Mouse (Mus musculus): ENCODE measurements at regions not wholly inside any gene's neighbourhood (a gene's known extent, or its start where the extent isn't known, plus 50 kb on each side); places are given as distances from the start of the nearest gene placed in this dataset.

DNA sequence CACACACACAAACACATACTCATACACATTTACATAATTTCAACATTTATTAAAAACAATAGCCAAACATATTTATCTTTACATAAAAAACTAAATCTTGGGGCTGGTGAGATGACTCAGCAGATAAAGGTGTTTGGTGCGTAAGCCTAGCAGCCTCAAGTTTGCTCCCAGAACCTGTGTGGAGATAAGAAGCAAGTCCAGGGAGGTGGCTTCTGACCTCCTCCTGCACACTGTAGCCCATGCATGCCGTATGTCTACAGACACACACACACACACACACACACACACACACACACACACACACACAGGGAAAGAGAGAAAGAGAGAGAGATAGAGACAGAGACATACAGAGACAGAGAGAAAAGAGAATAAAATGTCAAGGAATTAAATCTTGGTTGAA lies 401.1 kb downstream of the Klf5 start:
- ATAC-seq (ENCODE audit: low FRiP score, low TSS enrichment), result no peak

DNA sequence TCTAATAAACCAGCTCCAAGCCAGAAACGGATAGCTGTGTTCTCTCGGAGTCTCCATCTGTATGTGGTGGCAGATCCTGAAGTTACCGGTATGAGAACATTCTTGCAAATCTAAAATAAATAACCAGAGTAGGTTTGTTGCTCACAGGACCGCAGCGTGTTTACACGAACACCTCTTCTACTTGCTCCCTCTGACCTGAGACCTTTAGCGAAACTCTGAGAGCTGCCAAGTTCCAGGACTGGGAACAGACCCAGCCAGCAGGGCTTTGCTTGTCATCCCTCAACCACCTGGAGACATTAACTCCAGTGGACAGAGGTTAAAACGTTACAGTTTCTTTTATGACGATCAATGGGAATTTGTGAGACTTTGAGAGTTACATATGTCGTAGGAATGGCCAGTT lies 407.5 kb downstream of the Klf5 start:
- Histone ChIP-seq H3K4me2 (replicated peaks; ENCODE audit: low read depth, low read length) (no peak overlapping the region), H3K27ac (ENCODE audit: low read depth, low read length) (no peak overlapping the region), H3K9me3 (ENCODE audit: control insufficient read depth, low read length) (no peaks in the 10 kb centered on the region), H3K4me3 (ENCODE audit: low read length) (no peak overlapping the region), H3K27me3 (ENCODE audit: control insufficient read depth, insufficient read depth, low read length) (no peaks in the 10 kb centered on the region), H3K4me1 (ENCODE audit: control insufficient read depth, insufficient read depth, low read length) (no peaks in the 10 kb centered on the region), H3K36me3 (ENCODE audit: control insufficient read depth, insufficient read depth, low read length) (no peaks in the 10 kb centered on the region), H3K9ac (ENCODE audit: low read depth, low read length) (no peak overlapping the region)
- ATAC-seq (ENCODE audit: low FRiP score, low TSS enrichment), result no peak
- WGBS, result 73% methylated on average over 10 of the region's 10 CpGs

More for the DNA sequence above, 401.1 kb downstream of the Klf5 start:
- Histone ChIP-seq H3K4me1 (ENCODE audit: control insufficient read depth, insufficient read depth, low read length) (no peaks in the 10 kb centered on the region), H3K4me3 (ENCODE audit: low read length) (no peak overlapping the region), H3K4me2 (replicated peaks; ENCODE audit: low read depth, low read length) (no peak overlapping the region), H3K9ac (ENCODE audit: low read depth, low read length) (no peak overlapping the region), H3K27ac (ENCODE audit: low read depth, low read length) (no peak overlapping the region), H3K36me3 (ENCODE audit: control insufficient read depth, insufficient read depth, low read length) (no peaks in the 10 kb centered on the region), H3K27me3 (ENCODE audit: control insufficient read depth, insufficient read depth, low read length) (no peaks in the 10 kb centered on the region), H3K9me3 (ENCODE audit: control insufficient read depth, low read length) (no peaks in the 10 kb centered on the region)
- WGBS, result 60% methylated on average over 2 of the region's 2 CpGs

DNA sequence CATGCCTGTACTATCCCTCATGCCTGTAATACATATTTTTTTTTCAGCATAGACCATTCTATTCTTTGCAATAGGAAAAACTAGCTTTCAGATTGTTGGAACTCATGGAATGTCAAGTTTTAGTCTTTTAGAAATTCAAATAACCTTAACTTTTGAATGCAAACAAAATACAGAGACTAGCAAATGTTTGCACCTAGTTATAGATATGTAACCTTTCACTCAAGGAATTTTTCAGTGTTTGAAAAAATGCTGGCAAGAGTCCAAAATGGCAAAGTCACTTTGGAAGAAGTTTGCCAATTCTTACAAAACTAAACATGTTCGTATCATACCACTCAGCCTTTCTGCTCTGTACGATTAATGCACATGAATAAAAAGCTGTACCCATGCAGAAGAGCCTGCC lies 409.6 kb downstream of the Klf5 start:
- H3K4me2 ChIP-seq (replicated peaks; ENCODE audit: low read depth, low read length), result no peak overlapping the region
- H3K36me3 ChIP-seq (ENCODE audit: control insufficient read depth, insufficient read depth, low read length), result no peaks in the 10 kb centered on the region
- 84% methylated on average over 2 of the region's 2 CpGs for WGBS
- no peak overlapping the region for H3K27ac ChIP-seq (ENCODE audit: low read depth, low read length)
- no peaks in the 10 kb centered on the region for H3K9me3 ChIP-seq (ENCODE audit: control insufficient read depth, low read length)
- H3K4me1 ChIP-seq (ENCODE audit: control insufficient read depth, insufficient read depth, low read length), result no peaks in the 10 kb centered on the region; the same call in 1 of the 2 replicates
- no peak overlapping the region for H3K9ac ChIP-seq (ENCODE audit: low read depth, low read length)
- no peaks in the 10 kb centered on the region for H3K27me3 ChIP-seq (ENCODE audit: control insufficient read depth, insufficient read depth, low read length)
- ATAC-seq (ENCODE audit: low FRiP score, low TSS enrichment), result no peak
- H3K4me3 ChIP-seq (ENCODE audit: low read length), result no peak overlapping the region

DNA sequence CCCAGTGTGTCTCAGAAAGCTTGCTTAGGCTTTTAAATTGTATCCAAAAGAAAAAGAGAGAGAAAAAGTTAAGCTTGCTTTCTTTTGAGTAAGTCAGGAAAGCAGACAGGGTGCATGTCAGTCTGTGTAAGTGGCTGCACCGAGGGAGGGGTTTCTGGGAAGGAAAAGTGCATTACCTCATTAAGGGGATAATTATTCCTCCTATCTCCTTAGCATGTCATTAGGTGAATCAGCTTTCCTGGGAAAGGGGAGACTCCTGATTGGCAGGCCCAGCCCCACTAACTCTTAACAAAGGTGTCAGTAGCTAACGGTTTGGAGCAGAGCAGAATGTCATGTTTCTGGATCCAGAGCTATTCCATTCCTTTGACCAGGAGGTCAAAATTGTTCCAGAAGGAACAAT lies 411.3 kb downstream of the Klf5 start:
- no peak overlapping the region for H3K27ac ChIP-seq (ENCODE audit: low read depth, low read length)
- ATAC-seq (ENCODE audit: low FRiP score, low TSS enrichment), result no peak

DNA sequence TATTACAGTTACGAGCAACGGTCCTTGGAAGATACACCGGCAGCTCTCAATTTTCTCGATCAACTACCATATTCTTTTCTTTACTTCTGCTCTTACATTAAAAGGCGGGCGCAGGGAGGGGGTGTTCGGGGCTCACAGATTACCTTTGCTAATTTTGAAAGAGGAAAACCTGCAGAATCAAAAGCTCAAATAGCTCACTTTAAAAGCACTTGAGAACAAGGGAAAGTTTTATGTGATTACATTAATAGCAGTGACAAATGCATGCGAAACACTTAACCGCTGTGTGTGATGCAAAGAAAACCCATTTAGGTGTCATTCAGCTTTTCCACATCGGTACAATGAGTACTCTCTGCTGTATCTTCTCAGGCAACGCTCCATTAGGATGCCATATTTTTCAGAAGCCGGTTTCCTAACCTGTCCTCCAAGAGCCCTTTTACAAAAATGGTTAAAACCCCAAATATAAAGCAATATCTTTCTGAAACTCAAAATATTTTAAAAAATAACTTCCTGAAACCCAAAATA lies 412.2 kb downstream of the Klf5 start:
- Histone ChIP-seq H3K27me3 (ENCODE audit: control insufficient read depth, insufficient read depth, low read length) (no peaks in the 10 kb centered on the region), H3K36me3 (ENCODE audit: control insufficient read depth, insufficient read depth, low read length) (no peaks in the 10 kb centered on the region), H3K4me1 (ENCODE audit: control insufficient read depth, insufficient read depth, low read length) (no peaks in the 10 kb centered on the region; the same call in 1 of the 2 replicates), H3K27ac (ENCODE audit: low read depth, low read length) (no peak overlapping the region), H3K9me3 (ENCODE audit: control insufficient read depth, low read length) (no peaks in the 10 kb centered on the region), H3K4me2 (replicated peaks; ENCODE audit: low read depth, low read length) (no peak overlapping the region), H3K4me3 (ENCODE audit: low read length) (no peak overlapping the region), H3K9ac (ENCODE audit: low read depth, low read length) (no peak overlapping the region)
- no peak for ATAC-seq (ENCODE audit: low FRiP score, low TSS enrichment)
- 77% methylated on average over 12 of the region's 12 CpGs for WGBS

More for the DNA sequence above, 411.3 kb downstream of the Klf5 start:
- Histone ChIP-seq H3K36me3 (ENCODE audit: control insufficient read depth, insufficient read depth, low read length) (no peaks in the 10 kb centered on the region), H3K27me3 (ENCODE audit: control insufficient read depth, insufficient read depth, low read length) (no peaks in the 10 kb centered on the region), H3K4me1 (ENCODE audit: control insufficient read depth, insufficient read depth, low read length) (no peaks in the 10 kb centered on the region; the same call in 1 of the 2 replicates), H3K9me3 (ENCODE audit: control insufficient read depth, low read length) (no peaks in the 10 kb centered on the region), H3K4me2 (replicated peaks; ENCODE audit: low read depth, low read length) (no peak overlapping the region), H3K4me3 (ENCODE audit: low read length) (no peak overlapping the region), H3K9ac (ENCODE audit: low read depth, low read length) (no peak overlapping the region)
- 27% methylated on average over 2 of the region's 2 CpGs for WGBS

DNA sequence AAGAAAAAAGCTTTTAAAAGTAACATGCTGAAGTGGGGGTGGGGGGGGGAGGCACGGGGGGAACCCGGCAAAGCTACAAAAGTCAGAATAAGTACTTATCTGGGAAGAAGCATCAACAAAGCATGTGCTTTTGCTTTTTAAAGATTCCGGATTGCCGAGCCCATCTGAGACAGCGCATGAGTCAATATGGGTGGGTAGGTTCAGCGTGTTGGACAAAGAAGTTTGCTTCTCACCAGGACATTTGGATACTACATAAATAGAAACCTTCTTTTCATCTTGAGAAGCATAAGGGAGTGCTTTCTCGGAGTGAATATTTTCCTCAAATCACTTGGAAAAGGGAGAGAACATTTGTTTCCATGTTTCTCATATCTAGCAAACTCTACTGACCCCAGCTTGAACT lies 414.1 kb downstream of the Klf5 start:
- Histone ChIP-seq H3K9me3 (ENCODE audit: control insufficient read depth, low read length) (no peaks in the 10 kb centered on the region), H3K36me3 (ENCODE audit: control insufficient read depth, insufficient read depth, low read length) (no peaks in the 10 kb centered on the region), H3K27me3 (ENCODE audit: control insufficient read depth, insufficient read depth, low read length) (no peaks in the 10 kb centered on the region), H3K27ac (ENCODE audit: low read depth, low read length) (no peak overlapping the region), H3K4me2 (replicated peaks; ENCODE audit: low read depth, low read length) (no peak overlapping the region), H3K4me1 (ENCODE audit: control insufficient read depth, insufficient read depth, low read length) (no peaks in the 10 kb centered on the region; the same call in 1 of the 2 replicates), H3K9ac (ENCODE audit: low read depth, low read length) (no peak overlapping the region), H3K4me3 (ENCODE audit: low read length) (no peak overlapping the region)
- ATAC-seq (ENCODE audit: low FRiP score, low TSS enrichment), result no peak
- 74% methylated on average over 7 of the region's 7 CpGs for WGBS

DNA sequence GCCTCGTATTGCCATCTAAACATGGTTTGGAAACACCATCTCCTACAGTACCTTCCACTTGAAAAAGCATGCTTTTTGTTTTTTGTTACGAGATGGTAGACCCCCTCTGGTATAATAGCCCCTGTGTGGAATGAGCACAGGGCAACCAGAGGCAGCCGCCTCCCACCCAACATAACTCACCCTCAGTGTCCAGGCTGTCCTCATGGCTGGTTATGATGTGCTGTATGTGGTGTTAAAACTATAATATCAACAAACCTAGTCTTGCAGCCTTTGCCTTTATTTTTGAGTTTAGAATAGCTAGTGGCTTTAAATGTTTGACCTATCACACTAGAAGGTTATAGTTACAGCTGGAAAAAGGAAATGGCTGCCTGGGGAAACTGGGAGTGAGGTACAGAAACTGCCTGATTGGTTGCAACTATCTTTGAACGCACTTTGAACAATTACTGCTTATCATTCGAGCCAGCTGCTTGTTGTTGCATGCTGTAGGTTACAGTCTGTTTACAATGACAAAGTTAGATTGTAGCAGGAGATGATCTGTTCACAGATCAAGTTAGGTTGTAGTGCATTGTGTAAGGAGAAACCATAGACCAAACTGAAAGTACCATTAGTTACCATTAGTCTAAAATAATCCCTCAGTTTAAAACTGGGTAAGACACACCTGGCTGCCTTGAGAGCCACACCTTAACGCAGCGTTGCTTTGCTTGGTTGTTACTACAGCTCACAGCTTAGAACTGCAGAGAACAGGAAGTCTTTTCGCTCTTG lies 414.8 kb downstream of the Klf5 start:
- Histone ChIP-seq H3K4me1 (ENCODE audit: control insufficient read depth, insufficient read depth, low read length) (no peaks in the 10 kb centered on the region; the same call in 1 of the 2 replicates), H3K27ac (ENCODE audit: low read depth, low read length) (no peak overlapping the region), H3K9me3 (ENCODE audit: control insufficient read depth, low read length) (no peaks in the 10 kb centered on the region), H3K27me3 (ENCODE audit: control insufficient read depth, insufficient read depth, low read length) (no peaks in the 10 kb centered on the region), H3K4me2 (replicated peaks; ENCODE audit: low read depth, low read length) (no peak overlapping the region), H3K9ac (ENCODE audit: low read depth, low read length) (no peak overlapping the region), H3K4me3 (ENCODE audit: low read length) (no peak overlapping the region), H3K36me3 (ENCODE audit: control insufficient read depth, insufficient read depth, low read length) (no peaks in the 10 kb centered on the region)
- WGBS, result 69% methylated on average over 8 of the region's 8 CpGs
- ATAC-seq (ENCODE audit: low FRiP score, low TSS enrichment), result no peak; the same call in 1 of the 2 replicates

DNA sequence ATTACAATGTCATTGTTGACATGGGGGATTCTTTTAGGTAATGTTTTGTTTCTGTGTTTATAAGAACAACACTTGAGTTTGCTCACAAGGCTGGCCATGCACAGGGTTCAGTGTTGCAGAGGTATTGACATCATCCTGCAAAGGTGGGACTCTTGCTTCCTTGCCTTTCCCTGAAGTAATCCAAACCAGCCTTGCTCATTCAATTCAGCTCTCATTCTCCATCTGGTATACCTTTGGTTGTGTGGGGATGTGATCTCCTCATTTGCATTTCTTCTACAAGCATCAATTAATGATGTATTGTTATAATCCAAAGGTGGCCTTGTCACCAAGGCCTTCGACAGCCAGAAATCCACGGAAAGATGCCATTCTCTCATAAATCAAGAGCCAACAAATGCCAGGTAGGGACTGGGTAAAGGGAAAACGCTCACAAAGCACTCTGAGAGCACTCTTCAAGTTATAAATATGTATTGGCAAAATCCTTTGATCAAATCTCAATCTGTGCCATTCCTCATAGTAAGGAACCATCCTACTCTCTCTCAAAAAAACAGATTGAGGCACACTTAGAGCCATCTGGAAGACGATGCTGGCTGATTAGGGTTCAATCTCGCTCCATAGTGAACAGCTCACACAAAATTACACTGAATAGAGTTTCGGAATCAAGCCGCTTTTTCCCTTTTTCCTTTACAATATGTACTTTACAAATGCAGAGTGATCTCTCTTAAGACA lies 435.1 kb downstream of the Klf5 start:
- Histone ChIP-seq H3K36me3 (ENCODE audit: control insufficient read depth, insufficient read depth, low read length) (no peaks in the 10 kb centered on the region), H3K27ac (ENCODE audit: low read depth, low read length) (no peak overlapping the region), H3K27me3 (ENCODE audit: control insufficient read depth, insufficient read depth, low read length) (no peaks in the 10 kb centered on the region), H3K9ac (ENCODE audit: low read depth, low read length) (no peak overlapping the region), H3K4me2 (replicated peaks; ENCODE audit: low read depth, low read length) (no peak overlapping the region), H3K9me3 (ENCODE audit: control insufficient read depth, low read length) (no peaks in the 10 kb centered on the region), H3K4me3 (ENCODE audit: low read length) (no peak overlapping the region), H3K4me1 (ENCODE audit: control insufficient read depth, insufficient read depth, low read length) (no peaks in the 10 kb centered on the region)
- 89% methylated on average over 7 of the region's 7 CpGs for WGBS
- no peak for ATAC-seq (ENCODE audit: low FRiP score, low TSS enrichment)

DNA sequence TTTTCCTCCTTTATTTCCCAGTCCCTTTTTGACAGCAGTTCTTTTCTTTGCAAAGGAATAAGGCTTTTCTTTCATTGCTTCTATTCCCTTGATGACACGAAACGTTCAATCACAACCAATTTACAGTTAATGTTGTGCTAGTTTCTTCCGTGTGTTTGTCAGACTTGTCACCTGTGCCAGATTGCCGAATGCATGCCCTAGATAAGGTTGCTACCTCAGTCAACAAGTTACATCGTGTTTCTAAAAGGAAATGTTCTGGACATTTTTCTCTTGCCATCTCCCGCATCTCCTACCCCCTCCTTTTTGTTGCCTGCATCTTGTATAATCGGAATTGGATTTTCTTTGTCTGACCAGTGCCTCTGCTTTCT lies 435.7 kb downstream of the Klf5 start:
- no peaks in the 10 kb centered on the region for H3K27me3 ChIP-seq (ENCODE audit: control insufficient read depth, insufficient read depth, low read length)
- no peak overlapping the region for H3K27ac ChIP-seq (ENCODE audit: low read depth, low read length)
- H3K4me1 ChIP-seq (ENCODE audit: control insufficient read depth, insufficient read depth, low read length), result no peaks in the 10 kb centered on the region
- WGBS, result 89% methylated on average over 7 of the region's 7 CpGs
- no peak overlapping the region for H3K9ac ChIP-seq (ENCODE audit: low read depth, low read length)
- no peak overlapping the region for H3K4me2 ChIP-seq (replicated peaks; ENCODE audit: low read depth, low read length)
- no peak overlapping the region for H3K4me3 ChIP-seq (ENCODE audit: low read length)
- ATAC-seq (ENCODE audit: low FRiP score, low TSS enrichment), result no peak
- no peaks in the 10 kb centered on the region for H3K36me3 ChIP-seq (ENCODE audit: control insufficient read depth, insufficient read depth, low read length)
- H3K9me3 ChIP-seq (ENCODE audit: control insufficient read depth, low read length), result no peaks in the 10 kb centered on the region
